Mouse (Mus musculus): ENCODE results near the gene Abl2.

GRCm38 (mm10) chr1:156605094-156605866 lies 46.7 kb downstream of the Abl2 start:
- TF ChIP-seq ZNF384 (IDR thresholded peaks at IDR 0.05; ENCODE audit: low read depth, low read length) (no peak), MAFK (IDR thresholded peaks at IDR 0.05; ENCODE audit: insufficient read depth, low read depth, low read length) (no peak), ZC3H11A (IDR thresholded peaks at IDR 0.05; ENCODE audit: borderline replicate concordance, low read depth, low read length) (no peak), CHD2 (IDR thresholded peaks at IDR 0.05; ENCODE audit: low read depth, low read length) (no peak), HCFC1 (IDR thresholded peaks at IDR 0.05; ENCODE audit: borderline replicate concordance, insufficient read depth, low read length) (no peak)
